Mouse (Mus musculus) liver, postnatal 0 days (tissue): ENCODE data around the gene Ezh1.
A peak's percentile ranks its signal among the peaks of the same experiment; 100 is the strongest.

Experiments
- CTCF ChIP-seq: sonication (generic); IDR thresholded peaks from 2 replicates; pipeline ENCODE4 v1.5.1; 2016; ENCODE audit warnings: antibody characterized with exemption, low read depth
- EP300 ChIP-seq: IDR thresholded peaks from 2 replicates; pipeline ENCODE4 v1.6.1; 2016; ENCODE audit warnings: antibody characterized with exemption, low read depth, mild to moderate bottlenecking

GRCm38 (mm10) chr11:101235429-101235828 is 9.2 kb upstream of the Ezh1 start:
- TF ChIP-seq EP300 (no peak), CTCF (peak; percentile 21; the same call in 1 of the 2 replicates)
